Mouse (Mus musculus): ENCODE results near the gene Pmp22.

GRCm38 (mm10) chr11:63167826-63168225 lies 39.0 kb downstream of the Pmp22 start:
- TF ChIP-seq CTCF (IDR thresholded peaks at IDR 0.05; ENCODE audit: control insufficient read depth, insufficient read depth, low read length) (no peak), POLR2A (IDR thresholded peaks at IDR 0.05; ENCODE audit: borderline replicate concordance, control insufficient read depth, low read depth, low read length) (no peak)

Measured in bone marrow, adult 2 months (tissue).